Mouse (Mus musculus) MEL (cell line): ENCODE measurements at regions not wholly inside any gene's neighbourhood (a gene's known extent, or its start where the extent isn't known, plus 50 kb on each side); places are given as distances from the start of the nearest gene placed in this dataset.

Experiments
- DNase-seq: peaks from one replicate; pipeline ENCODE4 v3.0.0; 2011; ENCODE audit warnings: low read depth, low spot score
- H3K27ac ChIP-seq: 2 replicates; pipeline ENCODE4 v1.5.1; 2012; ENCODE audit warnings: low read depth, mild to moderate bottlenecking, control low read depth, low read length, moderate library complexity; ENCODE audit not compliant: control insufficient read depth
- H3K27me3 ChIP-seq, 2 experiments: fragments of 150-350 bp in 1 of 2; sonication (generic) in 1 of 2; 2 replicates each; pipeline ENCODE4 v1.6.1; 2012; ENCODE audit warnings: low read length in 2 of 2, mild to moderate bottlenecking in 2 of 2, improper control_type of control experiment in 1 of 2, moderate library complexity in 1 of 2; ENCODE audit not compliant: insufficient read depth in 2 of 2, control insufficient read depth in 1 of 2
- H3K36me3 ChIP-seq, 2 experiments: 2 replicates each; pipeline ENCODE4 v1.6.1; 2012 to 2014; ENCODE audit warnings: low read length in 2 of 2, improper control_type of control experiment in 1 of 2, inconsistent platforms in 1 of 2, mild to moderate bottlenecking in 1 of 2; ENCODE audit not compliant: insufficient read depth in 2 of 2, control insufficient read depth in 1 of 2
- H3K4me1 ChIP-seq, 2 experiments: fragments of 150-350 bp in 1 of 2; sonication (generic) in 1 of 2; 2 replicates each; pipeline ENCODE4 v1.6.1; 2012; ENCODE audit warnings: low read length in 2 of 2, improper control_type of control experiment in 1 of 2, mild to moderate bottlenecking in 1 of 2; ENCODE audit not compliant: insufficient read depth in 2 of 2, control insufficient read depth in 1 of 2
- H3K4me3 ChIP-seq, 2 experiments: fragments of 150-350 bp in 1 of 2; sonication (generic) in 1 of 2; 2 replicates each; pipeline ENCODE4 v1.5.1; 2012; ENCODE audit warnings: low read depth in 2 of 2, low read length in 2 of 2, mild to moderate bottlenecking in 2 of 2, moderate library complexity in 2 of 2, control low read depth in 1 of 2, improper control_type of control experiment in 1 of 2; ENCODE audit not compliant: control insufficient read depth in 1 of 2, insufficient read depth in 1 of 2
- H3K79me2 ChIP-seq: 2 replicates; pipeline ENCODE4 v1.6.1; 2012; ENCODE audit warnings: mild to moderate bottlenecking, low read length, moderate library complexity; ENCODE audit not compliant: control insufficient read depth, poor library complexity, insufficient read depth
- H3K9ac ChIP-seq: 2 replicates; pipeline ENCODE4 v1.6.1; 2012; ENCODE audit warnings: low read depth, mild to moderate bottlenecking, control low read depth, low read length, moderate library complexity; ENCODE audit not compliant: control insufficient read depth, poor library complexity, severe bottlenecking
- H3K9me3 ChIP-seq: fragments of 150-350 bp; sonication (generic); replicated peaks from 2 replicates; pipeline ENCODE4 v1.6.1; 2012; ENCODE audit warnings: mild to moderate bottlenecking, low read length, improper control_type of control experiment, moderate library complexity; ENCODE audit not compliant: insufficient read depth
- BHLHE40 ChIP-seq: IDR thresholded peaks from 2 replicates; pipeline ENCODE4 v1.6.1; 2012; ENCODE audit warnings: low read depth, mild to moderate bottlenecking, inconsistent platforms, low read length, improper control_type of control experiment, borderline replicate concordance
- CHD2 ChIP-seq: IDR thresholded peaks from 2 replicates; pipeline ENCODE4 v1.6.1; 2011; ENCODE audit warnings: low read length, improper control_type of control experiment
- E2F4 ChIP-seq: IDR thresholded peaks from 2 replicates; pipeline ENCODE4 v1.6.1; 2011; ENCODE audit warnings: low read depth, low read length, improper control_type of control experiment, borderline replicate concordance
- ELF1 ChIP-seq: IDR thresholded peaks from 2 replicates; pipeline ENCODE4 v1.6.1; 2014; ENCODE audit warnings: low read depth, mild to moderate bottlenecking, inconsistent platforms, low read length, improper control_type of control experiment, moderate library complexity
- EP300 ChIP-seq, 2 experiments: IDR thresholded peaks; 2 replicates each; pipeline ENCODE4 v1.6.1; 2011; ENCODE audit warnings: improper control_type of control experiment in 2 of 2, low read length in 2 of 2, low read depth in 1 of 2, mild to moderate bottlenecking in 1 of 2
- ETS1 ChIP-seq: IDR thresholded peaks from 2 replicates; pipeline ENCODE4 v1.6.1; 2012; ENCODE audit warnings: low read depth, mild to moderate bottlenecking, inconsistent platforms, low read length, improper control_type of control experiment, moderate library complexity
- GABPA ChIP-seq: IDR thresholded peaks from 2 replicates; pipeline ENCODE4 v1.6.1; 2012; ENCODE audit warnings: low read depth, mild to moderate bottlenecking, inconsistent platforms, low read length, improper control_type of control experiment, moderate library complexity
- GATA1 ChIP-seq: IDR thresholded peaks from 2 replicates; pipeline ENCODE4 v1.6.1; 2011; ENCODE audit warnings: low read depth, low read length, improper control_type of control experiment
- HCFC1 ChIP-seq: IDR thresholded peaks from 2 replicates; pipeline ENCODE4 v1.6.1; 2012; ENCODE audit warnings: low read depth, mild to moderate bottlenecking, inconsistent platforms, low read length, improper control_type of control experiment, moderate library complexity
- KAT2A ChIP-seq: conservative IDR thresholded peaks from 2 replicates; pipeline ENCODE4 v1.6.1; 2012; ENCODE audit warnings: low read depth, low read length, improper control_type of control experiment, inconsistent platforms
- MAX ChIP-seq: IDR thresholded peaks from 2 replicates; pipeline ENCODE4 v1.6.1; 2011; ENCODE audit warnings: low read length, improper control_type of control experiment
- MXI1 ChIP-seq: IDR thresholded peaks from 2 replicates; pipeline ENCODE4 v1.6.1; 2011; ENCODE audit warnings: mild to moderate bottlenecking, low read depth, low read length, improper control_type of control experiment
- NRF1 ChIP-seq: IDR thresholded peaks from 2 replicates; pipeline ENCODE4 v1.6.1; 2014; ENCODE audit warnings: low read depth, mild to moderate bottlenecking, inconsistent platforms, low read length, improper control_type of control experiment, moderate library complexity; ENCODE audit not compliant: poor library complexity, insufficient read depth, severe bottlenecking
- POLR2A ChIP-seq, 2 experiments: IDR thresholded peaks; 2 replicates each; pipeline ENCODE4 v1.6.1; 2011 to 2012; ENCODE audit warnings: low read length in 2 of 2, mild to moderate bottlenecking in 2 of 2, control low read depth in 1 of 2, improper control_type of control experiment in 1 of 2, low read depth in 1 of 2, moderate library complexity in 1 of 2; ENCODE audit not compliant: control insufficient read depth in 1 of 2, insufficient read depth in 1 of 2, poor library complexity in 1 of 2
- RAD21 ChIP-seq: IDR thresholded peaks from 2 replicates; pipeline ENCODE4 v1.6.1; 2011; ENCODE audit warnings: mild to moderate bottlenecking, low read depth, low read length, improper control_type of control experiment
- RCOR1 ChIP-seq: IDR thresholded peaks from 2 replicates; pipeline ENCODE4 v1.6.1; 2012; ENCODE audit warnings: low read depth, mild to moderate bottlenecking, inconsistent platforms, low read length, improper control_type of control experiment
- SIN3A ChIP-seq: IDR thresholded peaks from 2 replicates; pipeline ENCODE4 v1.6.1; 2012; ENCODE audit warnings: low read length, improper control_type of control experiment, inconsistent platforms
- TAL1 ChIP-seq: IDR thresholded peaks from 2 replicates; pipeline ENCODE4 v1.6.1; 2012; ENCODE audit warnings: mild to moderate bottlenecking, inconsistent platforms, low read length, moderate library complexity, mixed read lengths
- TBP ChIP-seq: IDR thresholded peaks from 2 replicates; pipeline ENCODE4 v1.8.0; 2011; ENCODE audit warnings: low read depth, low read length, improper control_type of control experiment
- TCF12 ChIP-seq: IDR thresholded peaks from 2 replicates; pipeline ENCODE4 v1.6.1; 2014; ENCODE audit warnings: low read depth, mild to moderate bottlenecking, inconsistent platforms, low read length, improper control_type of control experiment, moderate library complexity
- UBTF ChIP-seq: IDR thresholded peaks from 2 replicates; pipeline ENCODE4 v1.6.1; 2012; ENCODE audit warnings: low read depth, mild to moderate bottlenecking, inconsistent platforms, low read length, improper control_type of control experiment, moderate library complexity, borderline replicate concordance; ENCODE audit not compliant: insufficient read depth
- USF1 ChIP-seq: IDR thresholded peaks from 2 replicates; pipeline ENCODE4 v1.6.1; 2014; ENCODE audit warnings: low read depth, mild to moderate bottlenecking, inconsistent platforms, low read length, improper control_type of control experiment, moderate library complexity
- USF2 ChIP-seq, 2 experiments: IDR thresholded peaks; 2 replicates each; pipeline ENCODE4 v1.6.1; 2011 to 2012; ENCODE audit warnings: improper control_type of control experiment in 2 of 2, low read length in 2 of 2, borderline replicate concordance in 1 of 2, inconsistent platforms in 1 of 2, low read depth in 1 of 2, mild to moderate bottlenecking in 1 of 2; ENCODE audit not compliant: insufficient read depth in 1 of 2
- ZKSCAN1 ChIP-seq: IDR thresholded peaks from 2 replicates; pipeline ENCODE4 v1.6.1; 2012; ENCODE audit warnings: low read depth, mild to moderate bottlenecking, inconsistent platforms, low read length, improper control_type of control experiment, moderate library complexity
- ZMIZ1 ChIP-seq: IDR thresholded peaks from 2 replicates; pipeline ENCODE4 v1.6.1; 2012; ENCODE audit warnings: low read depth, mild to moderate bottlenecking, inconsistent platforms, low read length, improper control_type of control experiment, moderate library complexity

- no peaks in the 10 kb centered on the region for H3K36me3 ChIP-seq
- no peak for TF ChIP-seq TCF12
- TF ChIP-seq ZMIZ1 = no peak
- no peak for TF ChIP-seq UBTF
- no peak for TF ChIP-seq KAT2A
- TF ChIP-seq USF1 = no peak
- no peak for TF ChIP-seq USF2 (IDR thresholded peaks at IDR 0.05; ENCODE audit: borderline replicate concordance in 1 of 2, insufficient read depth in 1 of 2, low read depth in 1 of 2, low read length in 2 of 2)
- TF ChIP-seq ZKSCAN1 = no peak
- TF ChIP-seq TBP = no peak
- TF ChIP-seq SIN3A = no peak
- TF ChIP-seq MXI1 = no peak
- no peak for TF ChIP-seq MAX
- no peak for TF ChIP-seq ETS1
- TF ChIP-seq RCOR1 = no peak
- TF ChIP-seq POLR2A (IDR thresholded peaks at IDR 0.05; ENCODE audit: control insufficient read depth in 1 of 2, insufficient read depth in 1 of 2, low read depth in 1 of 2, low read length in 2 of 2, poor library complexity in 1 of 2) = no peak
- TF ChIP-seq HCFC1 = no peak
- TF ChIP-seq ELF1 = no peak
- no peak for TF ChIP-seq E2F4
- TF ChIP-seq, all 39 proteins: peak for 0
- Histone ChIP-seq H3K27me3 (no peaks in the 10 kb centered on the region), H3K4me1 (no peaks in the 10 kb centered on the region), H3K9me3 (no peaks in the 10 kb centered on the region), H3K79me2 (no peaks in the 10 kb centered on the region), H3K4me3 (no peak overlapping the region), H3K9ac (no peak overlapping the region), H3K27ac (no peak overlapping the region)
- DNase-seq = no peak
Observed at GRCm38 (mm10) chr2:51016129-51016402, 132.8 kb downstream of the Rnd3 start.

DNA sequence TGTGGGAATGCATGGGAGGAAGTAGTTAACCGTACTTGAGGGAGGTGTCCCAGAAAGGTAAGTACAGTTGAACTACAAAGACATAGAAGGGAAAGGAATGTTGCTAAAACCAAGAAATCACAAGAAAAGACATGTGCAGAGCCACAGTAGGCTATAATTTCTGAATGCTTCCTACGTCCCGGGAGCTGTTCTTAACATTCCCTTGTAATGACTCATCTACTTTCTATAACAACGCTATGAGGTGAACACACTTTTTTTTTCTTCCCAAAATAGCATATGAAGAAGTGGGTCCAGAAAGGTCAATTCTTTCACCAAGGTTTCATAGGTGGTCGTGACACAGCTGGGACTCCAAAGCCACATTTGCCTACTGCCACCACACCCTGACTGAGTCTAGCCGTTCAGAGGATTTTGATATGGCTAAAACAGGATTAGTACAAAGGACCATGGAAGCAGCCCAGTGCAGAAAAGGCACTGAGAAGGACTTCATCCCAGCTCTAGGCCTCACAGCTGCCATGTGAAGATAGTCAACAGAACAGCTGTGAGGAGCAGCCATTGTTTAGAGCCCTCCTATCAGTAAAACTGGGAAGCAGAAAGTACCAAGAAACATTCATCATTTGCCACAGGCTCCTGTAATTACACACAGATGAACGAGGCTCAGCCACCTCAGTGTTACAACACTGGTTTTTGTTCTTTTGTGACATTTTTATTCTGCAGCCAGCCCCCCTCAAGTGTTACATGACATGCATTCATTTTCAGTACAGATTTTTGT is 133.4 kb downstream of the Rnd3 start:
- no peak for DNase-seq
- Histone ChIP-seq H3K79me2 (no peaks in the 10 kb centered on the region), H3K9ac (no peak overlapping the region), H3K27ac (no peak overlapping the region), H3K27me3 (no peaks in the 10 kb centered on the region), H3K4me3 (no peak overlapping the region), H3K9me3 (no peaks in the 10 kb centered on the region), H3K4me1 (no peaks in the 10 kb centered on the region), H3K36me3 (no peaks in the 10 kb centered on the region)
- TF ChIP-seq MAX (no peak), EP300 (IDR thresholded peaks at IDR 0.05; ENCODE audit: low read depth in 1 of 2, low read length in 2 of 2) (no peak), UBTF (no peak), TCF12 (no peak), RAD21 (no peak), TAL1 (no peak), NRF1 (no peak), CHD2 (no peak), GABPA (no peak), BHLHE40 (no peak), GATA1 (no peak), SIN3A (no peak), TBP (no peak), HCFC1 (no peak), ETS1 (no peak), RCOR1 (no peak)
